Mouse (Mus musculus) intestine, postnatal 0 days (tissue): ENCODE results near the gene Cd3e. TPM values are rescaled to one million over a fixed set of nuclear protein-coding genes. Genes with fewer than 3 reads are reported as not detected.
A peak's percentile ranks its signal among the peaks of the same experiment; 100 is the strongest.

Experiments
- ATAC-seq: fragments of 200-750 bp; cut with Nextera tagmentation; 2 replicates; pipeline ENCODE4 v1.8.0; 2017; ENCODE audit warnings: mild to moderate bottlenecking, moderate TSS enrichment, moderate library complexity
- H3K27ac ChIP-seq: fragments of 300-500 bp; sonication (generic); 2 replicates; pipeline ENCODE4 v1.5.1; 2014; ENCODE audit warnings: mild to moderate bottlenecking, low read depth, low read length, moderate library complexity
- H3K27me3 ChIP-seq: fragments of 300-500 bp; sonication (generic); replicated peaks from 2 replicates; pipeline ENCODE4 v1.6.1; 2014; ENCODE audit warnings: low read length, mixed read lengths; ENCODE audit not compliant: control insufficient read depth, insufficient read depth
- H3K36me3 ChIP-seq: fragments of 300-500 bp; sonication (generic); 2 replicates; pipeline ENCODE4 v1.6.1; 2014; ENCODE audit warnings: mild to moderate bottlenecking, moderate library complexity; ENCODE audit not compliant: control insufficient read depth, insufficient read depth
- H3K4me1 ChIP-seq: fragments of 300-500 bp; sonication (generic); replicated peaks from 2 replicates; pipeline ENCODE4 v1.6.1; 2014; ENCODE audit warnings: antibody characterized with exemption, low read length, mixed read lengths; ENCODE audit not compliant: control insufficient read depth, insufficient read depth
- H3K4me2 ChIP-seq: fragments of 300-500 bp; sonication (generic); replicated peaks from 2 replicates; pipeline ENCODE4 v1.6.1; 2014; ENCODE audit warnings: low read depth, mild to moderate bottlenecking, moderate library complexity
- H3K4me3 ChIP-seq: fragments of 300-500 bp; sonication (generic); 2 replicates; pipeline ENCODE4 v1.5.1; 2014; ENCODE audit warnings: low read depth, low read length
- H3K9ac ChIP-seq: fragments of 300-500 bp; sonication (generic); 2 replicates; pipeline ENCODE4 v1.6.1; 2014; ENCODE audit warnings: mild to moderate bottlenecking, low read depth, low read length
- H3K9me3 ChIP-seq: fragments of 300-500 bp; sonication (generic); 2 replicates; pipeline ENCODE4 v1.6.1; 2016; ENCODE audit warnings: mixed run types; ENCODE audit not compliant: control insufficient read depth
- CTCF ChIP-seq: sonication (generic); IDR thresholded peaks from 2 replicates; pipeline ENCODE4 v1.5.1; 2016; ENCODE audit warnings: low read depth, mild to moderate bottlenecking, control low read depth, antibody characterized with exemption, moderate library complexity
- WGBS: fragments of 180-500 bp; shearing (Covaris S2); extraction: QIAGEN DNeasy Blood & Tissue Kit; methylation state at CpG from one replicate; pipeline ENCODE4 v1.1.7; 2014; 5-methylcytosine and 5-hydroxymethylcytosine counted together
- polyA plus RNA-seq: library from polyadenylated mRNA; unstranded; fragments of >200 nt; fragmentation: Nextera tagmentation; extraction: Ambion mirVana; gene quantifications from 2 replicates; pipeline ENCODE4 v1.2.1, GENCODE M21; 2015

The Cd3e gene
- polyA plus RNA-seq, 1 experiment from 2014 or later = 0.74 TPM

DNA sequence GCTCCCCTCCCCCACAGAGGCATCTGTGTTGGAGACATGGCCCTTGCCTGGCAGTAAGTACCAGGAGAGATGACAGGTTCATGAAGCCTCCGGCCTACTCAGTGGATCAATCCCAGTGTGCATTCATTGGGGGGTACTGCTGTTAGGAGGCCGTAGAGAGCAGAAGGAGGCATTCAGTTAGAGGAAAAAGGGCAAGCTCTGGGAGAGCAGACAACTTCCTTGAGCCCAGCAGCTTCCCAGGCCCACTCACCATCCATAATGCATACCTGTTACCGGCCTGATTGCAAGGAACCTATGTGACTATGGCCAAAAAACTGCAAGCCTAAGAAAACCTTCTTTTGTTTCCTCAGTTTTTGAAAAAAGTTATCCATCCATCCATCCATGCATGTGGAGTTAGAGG is 25.1 kb upstream of the Cd3e start:
- WGBS = 86% methylated on average over 3 of the region's 3 CpGs
- Histone ChIP-seq H3K9ac (no peak overlapping the region), H3K27ac (no peak overlapping the region), H3K4me3 (no peak overlapping the region), H3K27me3 (no peaks in the 10 kb centered on the region), H3K9me3 (no peaks in the 10 kb centered on the region), H3K4me1 (no peaks in the 10 kb centered on the region), H3K4me2 (no peak overlapping the region), H3K36me3 (no peaks in the 10 kb centered on the region)
- ATAC-seq = no peak
- no peak for TF ChIP-seq CTCF

DNA sequence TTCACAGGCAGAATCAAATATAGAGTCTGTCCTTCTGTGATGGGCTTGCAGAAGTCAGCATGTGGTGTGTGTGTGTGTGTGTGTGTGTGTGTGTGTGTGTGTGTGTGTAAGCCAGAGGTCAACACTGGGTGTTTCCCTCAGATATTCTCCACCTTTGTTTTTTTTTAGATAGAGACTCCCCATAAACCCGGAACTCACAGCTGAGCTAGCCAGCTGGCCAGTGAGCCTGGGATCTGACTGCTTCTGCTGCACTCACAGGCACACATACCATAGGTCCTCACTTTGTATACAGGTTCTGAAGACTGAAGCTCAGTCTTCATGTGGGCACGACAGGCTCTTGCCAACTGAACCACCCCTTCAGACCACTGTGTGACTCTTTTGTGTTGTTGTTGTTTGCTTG is 22.8 kb upstream of the Cd3e start:
- Histone ChIP-seq H3K4me1 (no peaks in the 10 kb centered on the region), H3K27ac (no peak overlapping the region), H3K36me3 (no peaks in the 10 kb centered on the region), H3K9ac (no peak overlapping the region), H3K9me3 (no peaks in the 10 kb centered on the region), H3K4me2 (no peak overlapping the region), H3K27me3 (0 out of 2 replicates have a peak, but pooled peaks cover 4% of the 10 kb centered on the region), H3K4me3 (no peak overlapping the region)
- TF ChIP-seq CTCF = no peak
- no peak for ATAC-seq
- 58% methylated on average over 2 of the region's 2 CpGs for WGBS

DNA sequence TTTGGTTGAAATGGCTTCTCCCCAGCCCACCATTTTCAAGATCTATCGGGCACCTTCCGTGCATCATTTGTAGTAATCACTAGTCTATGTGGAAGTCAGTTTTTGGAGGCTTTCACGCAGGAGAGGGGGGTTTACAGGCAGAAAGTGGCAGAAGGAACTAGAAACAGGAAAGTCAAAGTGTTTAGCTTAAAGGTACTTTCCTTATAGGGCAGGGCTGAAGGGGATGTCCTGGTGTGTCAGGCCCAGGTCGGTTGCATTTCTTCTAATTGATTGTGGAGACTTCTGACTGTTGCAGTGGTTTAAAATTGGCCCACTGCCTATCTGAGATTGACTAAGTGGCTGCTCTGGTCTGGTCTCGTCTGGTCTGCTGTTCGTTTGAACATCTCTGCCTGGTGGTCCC is 20.9 kb upstream of the Cd3e start:
- no peak for ATAC-seq
- Histone ChIP-seq H3K9ac (no peak overlapping the region), H3K9me3 (no peaks in the 10 kb centered on the region), H3K27me3 (0 out of 2 replicates have a peak, but pooled peaks cover 4% of the 10 kb centered on the region), H3K4me2 (no peak overlapping the region), H3K4me3 (no peak overlapping the region), H3K27ac (no peak overlapping the region), H3K4me1 (no peaks in the 10 kb centered on the region), H3K36me3 (no peaks in the 10 kb centered on the region)
- WGBS = 60% methylated on average over 6 of the region's 6 CpGs
- no peak for TF ChIP-seq CTCF

DNA sequence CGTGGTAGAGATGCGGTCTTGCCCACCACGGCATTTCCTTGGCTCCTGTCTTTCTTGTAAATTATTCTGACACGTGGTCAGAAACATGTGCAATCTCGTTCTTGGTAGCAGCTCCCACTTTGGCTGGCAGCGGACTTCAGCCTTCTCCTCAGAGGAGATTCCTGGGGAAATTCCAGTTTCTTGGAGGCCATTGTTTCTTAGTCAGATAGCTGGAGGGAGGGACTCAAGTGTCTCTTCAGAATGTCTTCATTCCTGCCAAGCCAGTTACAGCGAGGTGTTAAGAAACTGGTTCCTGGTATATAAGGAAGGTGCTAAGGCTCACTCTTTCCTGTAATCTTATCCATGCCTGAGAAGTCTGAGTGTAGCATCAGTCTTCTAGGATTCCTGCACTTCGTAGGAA is 17.9 kb upstream of the Cd3e start:
- no peaks in the 10 kb centered on the region for H3K36me3 ChIP-seq
- 0 out of 2 replicates have a peak, but pooled peaks cover 4% of the 10 kb centered on the region for H3K27me3 ChIP-seq
- no peak overlapping the region for H3K4me2 ChIP-seq
- no peak overlapping the region for H3K9ac ChIP-seq
- ATAC-seq = no peak
- 61% methylated on average over 8 of the region's 8 CpGs for WGBS
- no peak overlapping the region for H3K4me3 ChIP-seq
- no peak overlapping the region for H3K27ac ChIP-seq
- H3K4me1 ChIP-seq = no peaks in the 10 kb centered on the region
- TF ChIP-seq CTCF = no peak
- H3K9me3 ChIP-seq = no peaks in the 10 kb centered on the region

DNA sequence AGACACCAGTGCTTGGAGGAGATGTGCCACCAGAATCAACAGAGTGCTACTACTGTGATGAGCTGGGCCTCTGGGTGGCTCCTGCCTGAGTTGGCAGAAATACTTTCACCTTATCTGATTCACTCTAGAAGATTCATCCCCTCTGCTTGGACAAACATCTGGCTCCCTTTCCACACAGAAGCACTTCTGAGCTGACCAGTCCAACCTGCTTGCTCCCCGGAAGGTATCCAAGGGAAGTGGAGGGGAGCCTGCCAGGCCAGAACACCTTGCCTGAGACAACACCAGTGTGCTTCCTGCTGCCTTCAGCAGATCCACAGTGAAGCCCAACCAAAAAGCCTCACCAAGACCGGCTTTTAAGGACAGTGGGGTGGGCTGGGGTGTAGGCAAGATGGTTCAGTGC is 14.8 kb upstream of the Cd3e start:
- H3K36me3 ChIP-seq = no peaks in the 10 kb centered on the region
- WGBS = 81% methylated on average over 2 of the region's 2 CpGs
- ATAC-seq = no peak

DNA sequence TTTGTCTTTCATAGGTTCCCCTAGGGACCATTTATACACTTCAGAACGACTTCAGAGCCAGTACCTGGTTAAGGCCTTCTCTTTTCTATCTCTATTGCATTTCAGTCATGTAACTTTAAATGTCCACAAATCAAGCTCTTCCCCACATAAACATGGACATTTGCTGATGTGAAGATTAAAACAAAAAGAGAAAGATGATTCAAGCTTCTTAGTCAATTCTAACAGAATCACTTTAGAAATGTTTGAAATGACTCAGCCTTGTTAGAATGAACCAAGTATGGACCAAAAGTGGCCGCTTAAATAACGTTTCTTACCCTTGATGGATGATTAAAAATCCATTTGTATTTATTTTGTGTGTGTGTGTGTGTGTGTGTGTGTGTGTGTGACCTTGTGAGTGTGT is 14.2 kb upstream of the Cd3e start:
- no peak for TF ChIP-seq CTCF
- H3K4me2 ChIP-seq = no peak overlapping the region
- 60% methylated on average over 3 of the region's 3 CpGs for WGBS
- H3K27ac ChIP-seq = no peak overlapping the region
- no peaks in the 10 kb centered on the region for H3K4me1 ChIP-seq
- H3K27me3 ChIP-seq = 0 out of 2 replicates have a peak, but pooled peaks cover 4% of the 10 kb centered on the region
- H3K9me3 ChIP-seq = no peaks in the 10 kb centered on the region
- ATAC-seq = no peak
- H3K9ac ChIP-seq = no peak overlapping the region
- H3K4me3 ChIP-seq = no peak overlapping the region
- no peaks in the 10 kb centered on the region for H3K36me3 ChIP-seq

More for the DNA sequence above, 14.8 kb upstream of the Cd3e start:
- 0 out of 2 replicates have a peak, but pooled peaks cover 4% of the 10 kb centered on the region for H3K27me3 ChIP-seq
- TF ChIP-seq CTCF = no peak
- no peak overlapping the region for H3K9ac ChIP-seq
- H3K4me3 ChIP-seq = no peak overlapping the region
- no peak overlapping the region for H3K4me2 ChIP-seq
- H3K9me3 ChIP-seq = no peaks in the 10 kb centered on the region
- no peaks in the 10 kb centered on the region for H3K4me1 ChIP-seq
- no peak overlapping the region for H3K27ac ChIP-seq

DNA sequence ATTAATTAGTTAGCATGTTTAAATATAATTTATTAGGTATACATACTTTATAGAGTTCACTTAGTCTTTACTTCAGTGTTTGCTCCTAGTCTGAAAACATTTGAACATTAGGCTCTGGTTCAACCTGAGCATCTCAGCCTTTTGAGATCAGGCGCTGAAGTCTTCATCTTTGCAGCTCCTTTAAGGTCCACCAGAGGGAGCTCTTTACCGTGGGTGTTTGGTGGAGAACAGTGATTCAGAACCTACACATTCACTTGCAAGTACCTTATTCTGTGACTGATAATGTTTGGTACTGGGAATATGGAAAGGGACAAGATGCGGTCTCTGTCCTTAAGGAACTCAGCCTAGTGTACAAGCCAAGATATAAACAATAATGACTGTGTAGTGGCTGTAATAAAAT is 13.4 kb upstream of the Cd3e start:
- Histone ChIP-seq H3K27ac (no peak overlapping the region), H3K9me3 (no peaks in the 10 kb centered on the region), H3K27me3 (0 out of 2 replicates have a peak, but pooled peaks cover 4% of the 10 kb centered on the region), H3K4me2 (no peak overlapping the region), H3K4me1 (no peaks in the 10 kb centered on the region), H3K4me3 (no peak overlapping the region), H3K9ac (no peak overlapping the region), H3K36me3 (no peaks in the 10 kb centered on the region)
- TF ChIP-seq CTCF = peak; percentile 93
- WGBS = 18% methylated on average over 3 of the region's 3 CpGs
- ATAC-seq = no peak
